Mouse (Mus musculus) cerebellum, adult 8-10 months (tissue): ENCODE results near the gene Cyp4f40.
"Not testable (repeated sequence)": the region's sequence is repeated elsewhere in the genome, so short reads cannot be mapped to it uniquely, and the experiment has no call there.

ENCODE experiments used
- DNase-seq: peaks from one replicate; pipeline ENCODE4 v3.0.0; 2022

The Cyp4f40 gene

GRCm38 (mm10) chr17:32722151-32722550, 63.5 kb downstream of the Cyp4f40 start:
- DNase-seq, result not testable (repeated sequence)

GRCm38 (mm10) chr17:32722771-32723170, 64.1 kb downstream of the Cyp4f40 start:
- no peak for DNase-seq

- not testable (repeated sequence) for DNase-seq
Measured at GRCm38 (mm10) chr17:32726360-32726759, 67.7 kb downstream of the Cyp4f40 start.
